Mouse (Mus musculus): ENCODE measurements around the gene Olfr555.

GRCm38 (mm10) chr7:102618118-102618517, 40.5 kb upstream of the Olfr555 start, which contains the start of gene Olfr553:
- TF ChIP-seq POLR2AphosphoS2 (IDR thresholded peaks at IDR 0.05; ENCODE audit: insufficient read length, low read depth) (no peak), POLR2A (IDR thresholded peaks at IDR 0.05; ENCODE audit: insufficient read length, low read depth) (no peak), MAX (IDR thresholded peaks at IDR 0.05; ENCODE audit: low read depth) (no peak), TCF12 (IDR thresholded peaks at IDR 0.05; ENCODE audit: insufficient read depth, poor library complexity, severe bottlenecking) (no peak), E2F4 (IDR thresholded peaks at IDR 0.05; ENCODE audit: insufficient read depth) (no peak), CEBPB (IDR thresholded peaks at IDR 0.05; ENCODE audit: insufficient read depth, poor library complexity, severe bottlenecking) (no peak)
